Mouse (Mus musculus) gastrocnemius, adult 18-20 months (tissue): ENCODE data around the gene Fkbp4. TPM values are rescaled to one million over a fixed set of nuclear protein-coding genes. Genes with fewer than 3 reads are reported as not detected.
"Not testable (repeated sequence)": the region's sequence is repeated elsewhere in the genome, so short reads cannot be mapped to it uniquely, and the experiment has no call there.

Source experiments
- DNase-seq: peaks from one replicate; pipeline ENCODE4 v3.0.0; 2021; ENCODE audit warnings: low spot score
- total RNA-seq, 2 experiments: library from RNA; stranded (reverse); gene quantifications; 2 replicates each; pipeline ENCODE4 v1.2.3; 2021

Fkbp4 gene
- total RNA-seq, 2 experiments from 2014 or later: 112 to 113 TPM

DNA sequence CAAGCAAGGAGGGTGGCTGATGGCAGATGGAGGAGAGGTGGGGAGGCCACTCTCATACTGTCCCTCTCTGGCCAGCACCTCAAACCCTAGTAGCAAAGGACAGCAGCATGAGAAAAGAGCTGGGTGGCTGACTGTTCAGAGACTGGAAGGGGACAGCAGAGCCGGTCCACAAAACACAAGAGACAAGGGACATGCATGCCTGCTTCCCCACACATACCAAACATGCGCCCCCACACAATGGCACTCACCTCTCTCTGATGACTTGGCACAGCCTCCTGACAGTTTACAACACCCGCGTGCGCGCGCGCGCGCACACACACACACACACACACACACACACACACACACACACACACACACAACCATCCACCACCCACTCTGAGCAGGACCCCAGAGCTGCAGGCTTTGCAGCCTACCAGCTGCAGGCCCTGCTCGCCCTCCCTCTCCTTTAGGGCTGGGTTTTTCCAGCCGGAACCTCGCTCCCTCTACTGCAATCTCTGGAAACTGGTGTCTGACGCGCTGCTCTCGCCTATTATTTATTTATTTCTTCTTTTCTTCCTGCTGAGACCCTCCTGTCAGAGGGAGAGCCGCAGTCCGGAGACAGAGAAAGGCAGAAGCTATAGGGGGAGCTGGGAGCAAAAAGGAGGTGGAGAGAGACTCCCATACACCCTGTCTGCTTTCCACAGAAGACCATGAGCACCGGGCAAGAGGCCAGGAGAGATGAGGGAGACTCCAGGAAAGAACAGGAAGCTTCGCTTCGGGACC lies 38.9 kb downstream of the Fkbp4 start:
- DNase-seq: no peak

DNA sequence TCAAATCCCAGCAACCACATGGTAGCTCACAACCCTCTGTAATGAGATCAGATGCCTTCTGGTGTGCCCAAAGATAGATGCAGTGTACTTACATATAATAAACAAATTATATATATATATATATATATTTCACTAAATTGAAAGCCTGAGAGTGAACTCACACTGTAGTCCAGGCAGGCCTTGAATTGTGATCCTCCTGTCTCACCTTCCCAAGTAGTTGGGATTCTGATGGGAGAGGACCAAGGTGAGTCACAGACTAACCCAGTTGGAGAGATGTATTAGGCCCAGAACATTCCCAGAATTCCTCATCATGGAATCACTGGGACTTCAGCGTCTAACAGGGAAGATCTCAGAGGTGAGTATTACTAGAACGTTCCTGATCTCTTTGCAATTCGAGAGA lies 39.5 kb downstream of the Fkbp4 start, which contains the start of gene Nrip2:
TSS of gene Nrip2 (plus strand) at position 301 of the 400 bp plus-strand sequence.
- no peak for DNase-seq

GRCm38 (mm10) chr6:128397574-128398261 lies 40.8 kb downstream of the Fkbp4 start:
- DNase-seq: no peak

DNA sequence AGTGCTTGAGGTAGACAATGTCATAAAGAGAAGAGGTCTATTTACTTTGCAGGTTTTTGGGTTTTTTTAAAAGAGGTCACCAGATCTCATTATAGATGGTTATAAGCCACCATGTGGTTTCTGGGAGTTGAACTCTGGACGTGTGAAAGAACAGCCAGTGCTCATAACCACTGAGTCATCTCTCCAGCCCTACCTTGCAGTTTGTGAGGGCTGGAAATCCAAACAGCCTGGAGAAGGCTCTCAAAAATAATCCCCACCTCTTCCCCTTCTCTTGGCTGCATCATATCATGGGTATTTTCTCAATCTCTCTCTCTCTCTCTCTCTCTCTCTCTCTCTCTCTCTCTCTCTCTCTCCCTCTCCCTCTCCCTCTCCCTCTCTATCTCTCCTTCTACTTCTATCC lies 47.8 kb downstream of the Fkbp4 start:
- DNase-seq: no peak

DNA sequence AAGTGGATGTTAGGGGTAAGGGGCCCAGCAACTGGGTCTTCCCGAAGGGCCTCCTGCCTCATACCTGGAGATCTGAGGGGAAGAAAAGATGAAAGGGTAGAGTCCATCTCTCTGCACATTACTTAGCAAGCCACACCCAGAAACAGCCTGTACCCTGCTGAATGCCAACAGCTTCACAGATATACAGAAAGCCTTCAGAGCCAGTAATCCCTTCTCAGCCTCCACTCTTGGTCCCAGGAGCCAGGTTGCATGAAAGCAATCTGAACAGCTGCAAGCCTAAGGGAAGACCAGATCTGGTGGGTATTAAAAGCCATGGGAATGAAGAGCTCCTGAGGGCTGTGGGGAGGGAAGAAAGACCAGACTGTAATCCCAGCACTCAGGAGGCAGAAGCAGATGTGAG lies 49.3 kb downstream of the Fkbp4 start:
- no peak for DNase-seq

- no peak for DNase-seq
Measured at GRCm38 (mm10) chr6:128385026-128385425, 53.5 kb downstream of the Fkbp4 start.

DNA sequence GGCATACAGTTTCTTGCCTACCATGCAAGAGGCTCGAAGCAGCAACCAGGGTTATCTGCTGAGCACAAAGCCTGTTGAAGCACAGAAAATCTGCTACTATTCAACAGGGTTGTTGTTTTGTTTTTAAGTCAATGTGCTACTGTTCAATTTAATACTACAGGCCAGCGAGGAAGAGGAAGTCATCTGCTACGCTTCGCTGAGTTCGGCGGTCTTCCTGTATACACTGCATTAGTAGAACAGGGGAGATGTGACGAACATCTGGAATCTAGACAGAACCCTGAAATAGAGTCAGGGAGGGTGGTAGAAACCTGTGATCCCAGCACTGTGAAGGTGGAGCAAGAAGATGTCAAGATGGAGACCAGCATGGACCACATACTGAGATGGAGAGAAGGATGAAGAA lies 54.7 kb downstream of the Fkbp4 start:
- no peak for DNase-seq

GRCm38 (mm10) chr6:128381254-128381653 lies 57.2 kb downstream of the Fkbp4 start:
- no peak for DNase-seq

DNA sequence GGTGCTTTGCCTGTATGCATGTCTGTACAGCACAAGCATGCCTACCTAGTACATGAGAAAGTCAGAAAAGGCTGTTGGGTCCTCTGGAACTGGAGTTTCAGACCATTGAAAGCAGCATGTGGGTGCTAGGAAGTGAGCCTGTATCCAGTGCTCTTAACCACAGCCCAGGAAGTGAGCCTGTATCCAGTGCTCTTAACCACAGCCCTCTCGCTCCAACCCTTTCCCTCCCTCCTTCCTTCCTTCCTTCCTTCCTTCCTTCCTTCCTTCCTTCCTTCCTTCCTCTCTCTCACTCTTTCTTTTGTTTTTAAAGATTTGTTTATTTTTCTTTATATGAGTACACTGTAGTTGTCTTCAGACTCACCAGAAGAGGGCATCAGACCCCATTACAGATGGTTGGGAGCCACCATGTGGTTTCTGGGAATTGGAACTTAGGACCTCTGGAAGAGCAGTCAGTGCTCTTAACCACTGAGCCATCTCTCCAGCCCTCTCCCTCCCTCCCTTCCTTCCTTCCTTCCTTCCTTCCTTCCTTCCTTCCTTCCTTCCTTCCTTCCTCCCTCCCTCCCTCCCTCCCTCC lies 57.8 kb downstream of the Fkbp4 start:
- not testable (repeated sequence) for DNase-seq

Other genes with a start within 250 kb of the Fkbp4 start
- gene Tead4, start 137.9 kb downstream of the Fkbp4 start, total RNA-seq: 10 to 100 TPM in 1 of 2 experiments, 1 to 10 TPM in 1; 6.2 to 11.1 TPM
- 1 to 10 TPM; 6.3 to 8.2 TPM for gene Tulp3, start 82.8 kb downstream of the Fkbp4 start, total RNA-seq
- gene Rhno1, start 75.8 kb downstream of the Fkbp4 start, total RNA-seq: 1 to 10 TPM; 6.2 to 6.7 TPM
- gene Foxm1, start 75.7 kb downstream of the Fkbp4 start, total RNA-seq: under 1 TPM; 0.11 to 0.19 TPM
- not detected for gene Tex52, start 63.2 kb downstream of the Fkbp4 start, total RNA-seq
- gene Gm44596, start 63.2 kb downstream of the Fkbp4 start, total RNA-seq: not detected
- gene Nrip2, start 39.4 kb downstream of the Fkbp4 start, total RNA-seq: 1 to 10 TPM; 1.2 to 1.7 TPM
- gene Itfg2, start 13.7 kb downstream of the Fkbp4 start, total RNA-seq: 10 to 100 TPM; 16.4 to 19.9 TPM
- gene Pzp, start 88.0 kb upstream of the Fkbp4 start, total RNA-seq: under 1 TPM; 0.09 to 0.83 TPM
- not detected for gene A2ml1, start 142.9 kb upstream of the Fkbp4 start, total RNA-seq
- gene Klrb1a, start 184.9 kb upstream of the Fkbp4 start, total RNA-seq: not detected
- not detected for gene Clec2h, start 223.7 kb upstream of the Fkbp4 start, total RNA-seq